Mouse (Mus musculus) central nervous system, embryonic 18 days (tissue): ENCODE measurements around the gene Myo9b. TPM values are rescaled to one million over a fixed set of nuclear protein-coding genes. Genes with fewer than 3 reads are reported as not detected.

Source experiments
- polyA plus RNA-seq: library from polyadenylated mRNA; depleted of rRNA; stranded (reverse); fragments of >200 nt; gene quantifications from 2 replicates; pipeline ENCODE4 v1.2.3, GENCODE M21; 2012; rRNA removed

Myo9b gene
- polyA plus RNA-seq = 30.5 and 39.3 TPM in 2 replicates

GRCm38 (mm10) chr8:71272286-71273150, at the start of gene Myo9b, which contains the start of gene Haus8:
Myo9b (plus strand) TSS chr8:71272714.
Haus8 (minus strand) TSS chr8:71272934.

GRCm38 (mm10) chr8:71366771-71367528, 94.4 kb downstream of the Myo9b start, which contains the start of gene Use1:
Use1 (plus strand) TSS chr8:71366848.

DNA sequence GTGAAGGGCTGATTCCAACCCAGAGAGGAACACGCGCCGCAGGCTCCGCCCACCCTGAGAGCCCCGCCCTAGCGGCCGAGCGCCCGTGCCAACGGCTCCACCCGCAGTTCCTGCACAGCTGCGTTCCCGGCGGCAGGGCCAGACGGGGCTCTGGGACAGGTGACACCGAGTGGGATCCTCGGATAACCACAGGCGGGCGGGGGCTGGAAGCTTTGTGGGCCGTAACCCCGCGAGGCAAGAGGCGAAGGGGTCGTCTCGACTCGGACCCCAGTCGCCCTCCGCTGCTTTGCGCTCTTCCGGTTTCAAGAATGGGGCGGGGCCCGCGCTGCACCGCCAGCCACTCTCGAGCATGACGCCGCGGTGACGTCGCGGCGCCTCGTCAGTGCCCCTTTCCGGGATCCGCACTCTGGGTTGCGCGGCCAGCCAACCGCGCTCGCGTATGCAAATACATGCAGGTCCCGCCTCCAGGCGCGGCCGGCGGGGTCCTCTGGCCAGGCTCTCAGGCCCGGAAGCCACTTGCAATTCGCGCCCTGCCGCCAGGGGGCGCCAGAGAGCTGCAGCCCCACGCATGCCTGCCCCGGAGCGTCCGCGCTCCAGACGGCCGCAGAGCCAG, 98.8 kb downstream of the Myo9b start, which contains the start of gene Ocel1:
TSS of gene Ocel1 (plus strand) at position 63 of the 613 bp plus-strand sequence.

GRCm38 (mm10) chr8:71381421-71381970, 109.0 kb downstream of the Myo9b start, which contains the start of gene Nr2f6:
Nr2f6 (minus strand) TSS chr8:71381960.

DNA sequence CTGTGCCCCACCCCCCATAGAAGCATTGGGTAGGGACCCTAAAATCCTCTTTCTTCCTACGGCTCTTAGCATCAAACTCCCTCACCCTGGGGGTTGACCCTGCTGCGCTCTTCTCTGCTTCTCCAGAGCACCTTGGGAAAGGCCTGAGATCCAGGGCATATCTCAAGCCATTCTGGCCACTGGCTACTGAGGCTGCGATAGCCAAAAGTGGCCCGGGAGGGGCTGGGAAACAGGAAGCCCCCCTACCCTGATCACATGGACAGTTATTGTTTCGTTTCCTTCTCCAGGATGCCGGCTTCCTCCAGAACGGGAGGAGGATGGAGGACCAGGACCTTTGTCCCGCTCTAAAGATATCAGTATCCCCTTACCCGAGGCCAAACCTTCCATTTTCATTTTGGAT, 123.1 kb downstream of the Myo9b start, which contains the start of gene Ushbp1:
TSS of gene Ushbp1 (minus strand) at position 174 of the 400 bp plus-strand sequence.

DNA sequence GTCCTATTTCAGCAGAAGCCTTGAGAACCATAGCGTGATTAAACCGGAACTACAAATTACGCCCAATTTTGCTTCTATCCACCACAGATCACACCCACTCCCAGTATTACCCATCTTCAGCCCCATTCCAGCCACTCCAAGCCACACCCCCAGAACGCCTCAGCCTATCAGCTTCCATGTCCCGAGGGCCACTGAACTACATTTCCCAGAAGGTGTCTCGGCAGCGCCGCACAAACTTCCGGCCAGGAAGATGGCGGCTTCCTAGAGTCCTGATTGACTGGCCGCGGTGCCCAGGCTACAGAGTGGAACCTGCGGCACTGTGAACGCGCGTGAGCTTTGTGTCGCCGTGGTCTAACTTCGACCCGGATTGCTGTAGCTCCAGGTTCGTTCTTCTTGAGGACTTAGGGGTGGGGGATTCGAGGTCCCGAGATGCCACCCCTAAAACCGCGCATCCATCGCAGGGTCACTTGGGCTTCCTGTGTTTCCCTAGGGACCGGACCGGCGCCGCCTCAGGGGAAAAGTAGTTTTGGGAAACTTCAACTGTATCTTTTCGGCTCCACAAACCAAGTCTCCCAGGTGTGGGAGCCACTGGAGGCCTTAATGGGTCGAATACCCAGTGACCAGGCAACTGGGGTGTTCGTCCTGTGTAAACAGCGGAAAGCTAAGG, 124.3 kb downstream of the Myo9b start, which contains the start of gene Babam1:
TSS of gene Babam1 (plus strand) at position 223 of the 667 bp plus-strand sequence.

DNA sequence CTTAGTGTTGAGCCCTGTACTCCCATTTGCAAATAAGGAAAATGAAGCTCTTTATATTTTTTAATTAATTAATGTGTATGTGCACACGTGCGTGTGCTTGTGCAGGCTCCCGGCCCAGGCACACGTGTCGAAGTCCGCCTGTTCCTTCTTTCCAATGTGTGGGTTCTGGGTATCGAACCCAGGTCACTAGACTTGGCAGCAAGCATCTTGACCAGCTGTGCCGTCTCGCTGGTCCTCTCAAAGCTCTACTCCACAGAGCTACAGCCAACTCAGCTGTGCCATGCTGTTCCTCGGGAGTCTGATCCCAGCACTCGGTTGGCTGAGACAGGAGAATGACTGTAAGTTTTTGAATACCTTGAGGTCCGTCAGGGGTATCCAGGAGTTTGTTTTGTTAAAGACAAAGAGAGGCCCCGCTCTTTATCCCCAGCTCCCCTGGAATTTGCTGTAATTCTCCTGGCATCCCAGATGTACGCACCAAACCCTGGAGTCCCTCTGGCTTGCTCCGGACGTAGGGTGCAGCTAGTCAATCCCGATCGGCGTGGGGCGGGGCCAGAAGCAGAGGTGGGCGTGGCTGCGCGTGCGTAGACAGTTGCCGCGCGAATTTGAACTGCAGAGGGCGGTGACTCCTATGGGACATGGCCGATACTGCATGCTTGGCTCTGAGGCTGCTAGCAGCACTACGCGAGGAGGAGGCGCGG, 133.0 kb downstream of the Myo9b start, which contains the start of gene Ankle1:
TSS of gene Ankle1 (plus strand) at position 610 of the 698 bp plus-strand sequence.

Other genes starting within 250 kb of the Myo9b start
- 33.6 and 34.4 TPM in 2 replicates for gene Haus8, start 220 bp downstream of the Myo9b start, polyA plus RNA-seq
- gene Use1, start 94.1 kb downstream of the Myo9b start, polyA plus RNA-seq = 189 and 196 TPM in 2 replicates
- 7.5 and 7.7 TPM in 2 replicates for gene Ocel1, start 98.6 kb downstream of the Myo9b start, polyA plus RNA-seq
- 45.7 and 51.9 TPM in 2 replicates for gene Nr2f6, start 109.2 kb downstream of the Myo9b start, polyA plus RNA-seq
- 8.3 and 11.3 TPM in 2 replicates for gene Ushbp1, start 123.1 kb downstream of the Myo9b start, polyA plus RNA-seq
- gene Babam1, start 124.1 kb downstream of the Myo9b start, polyA plus RNA-seq = 97.3 and 104 TPM in 2 replicates
- gene Ankle1, start 133.3 kb downstream of the Myo9b start, polyA plus RNA-seq = 8.1 and 8.3 TPM in 2 replicates
- 155 and 157 TPM in 2 replicates for gene Abhd8, start 190.9 kb downstream of the Myo9b start, polyA plus RNA-seq
- 85.0 and 87.9 TPM in 2 replicates for gene Mrpl34, start 192.2 kb downstream of the Myo9b start, polyA plus RNA-seq
- gene Dda1, start 196.5 kb downstream of the Myo9b start, polyA plus RNA-seq = 190 and 206 TPM in 2 replicates
- 123 and 129 TPM in 2 replicates for gene Ano8, start 213.2 kb downstream of the Myo9b start, polyA plus RNA-seq
- 26.4 and 27.6 TPM in 2 replicates for gene Gtpbp3, start 215.4 kb downstream of the Myo9b start, polyA plus RNA-seq
- gene Plvap, start 239.0 kb downstream of the Myo9b start, polyA plus RNA-seq = 5.8 and 9.6 TPM in 2 replicates